Mouse (Mus musculus) liver, embryonic 14.5 days (tissue): ENCODE measurements around the gene Sh3rf1. TPM values are rescaled to one million over a fixed set of nuclear protein-coding genes. Genes with fewer than 3 reads are reported as not detected.

Experiments
- ATAC-seq: fragments of 200-750 bp; cut with Nextera tagmentation; 2 replicates; pipeline ENCODE4 v1.8.0; 2017; ENCODE audit warnings: moderate number of reproducible peaks, mild to moderate bottlenecking, moderate library complexity; ENCODE audit not compliant: insufficient read depth
- DNase-seq, 3 experiments: peaks; one replicate each; pipeline ENCODE4 v3.0.0-alpha.2; 2012 to 2013; ENCODE audit warnings: low read depth in 3 of 3, low spot score in 3 of 3
- H3K27ac ChIP-seq: fragments of 300-500 bp; sonication (generic); 2 replicates; pipeline ENCODE4 v1.5.1; 2014; ENCODE audit warnings: moderate library complexity, mild to moderate bottlenecking, control low read depth, inconsistent platforms
- H3K27me3 ChIP-seq: fragments of 300-500 bp; sonication (generic); 2 replicates; pipeline ENCODE4 v1.6.1; 2014; ENCODE audit warnings: mild to moderate bottlenecking, low read length, moderate library complexity; ENCODE audit not compliant: control insufficient read depth, insufficient read depth
- H3K36me3 ChIP-seq: fragments of 300-500 bp; sonication (generic); replicated peaks from 2 replicates; pipeline ENCODE4 v1.6.1; 2014; ENCODE audit warnings: low read depth; ENCODE audit not compliant: control insufficient read depth, insufficient read depth
- H3K4me1 ChIP-seq, 2 experiments: fragments of 200-500 bp in 1 of 2; fragments of 300-500 bp in 1 of 2; sonication (generic) in 1 of 2; replicated peaks; 2 replicates each; pipeline ENCODE4 v1.6.1; 2012 to 2014; ENCODE audit warnings: antibody characterized with exemption in 1 of 2, inconsistent platforms in 1 of 2, low read length in 1 of 2; ENCODE audit not compliant: control insufficient read depth in 2 of 2, insufficient read depth in 2 of 2
- H3K4me2 ChIP-seq: fragments of 300-500 bp; sonication (generic); 2 replicates; pipeline ENCODE4 v1.6.1; 2014; ENCODE audit warnings: low read depth, mild to moderate bottlenecking, control low read depth, moderate library complexity
- H3K4me3 ChIP-seq, 2 experiments: fragments of 200-500 bp in 1 of 2; fragments of 300-500 bp in 1 of 2; sonication (generic) in 1 of 2; 2 replicates each; pipeline ENCODE4 v1.5.1; 2012 to 2014; ENCODE audit warnings: low read depth in 2 of 2, low read length in 2 of 2, mild to moderate bottlenecking in 2 of 2, control low read depth in 1 of 2, inconsistent platforms in 1 of 2, moderate library complexity in 1 of 2; ENCODE audit not compliant: insufficient read depth in 1 of 2
- H3K9ac ChIP-seq: fragments of 300-500 bp; sonication (generic); replicated peaks from 2 replicates; pipeline ENCODE4 v1.6.1; 2014; ENCODE audit warnings: mild to moderate bottlenecking, control low read depth, moderate library complexity
- H3K9me3 ChIP-seq: fragments of 300-500 bp; sonication (generic); 2 replicates; pipeline ENCODE4 v1.6.1; 2016; ENCODE audit warnings: low read length, mixed read lengths; ENCODE audit not compliant: control insufficient read depth
- CTCF ChIP-seq: IDR thresholded peaks from 2 replicates; pipeline ENCODE4 v1.5.1; 2016; ENCODE audit warnings: antibody characterized with exemption, low read depth, control low read depth
- EP300 ChIP-seq: IDR thresholded peaks from 2 replicates; pipeline ENCODE4 v1.6.1; 2016; ENCODE audit warnings: antibody characterized with exemption, low read depth
- WGBS: fragments of 180-500 bp; shearing (Covaris S2); extraction: QIAGEN DNeasy Blood & Tissue Kit; methylation state at CpG from one replicate; pipeline ENCODE4 v1.1.7; 2014; ENCODE audit not compliant: insufficient replicate concordance; 5-methylcytosine and 5-hydroxymethylcytosine counted together
- polyA plus RNA-seq, 2 experiments: library from polyadenylated mRNA; depleted of rRNA in 1 of 2; stranded (reverse) in 1 of 2; unstranded in 1 of 2; fragments of >200 nt; fragmentation: Nextera tagmentation in 1 of 2; extraction: Ambion mirVana in 1 of 2; gene quantifications; 2 replicates each; pipeline versions ENCODE4 v1.2.1 to v1.2.3; 2012 to 2014

The Sh3rf1 gene
- polyA plus RNA-seq, 2 experiments, result 0.61 to 0.85 TPM

GRCm38 (mm10) chr8:61272838-61273237 lies 49.2 kb downstream of the Sh3rf1 start:
- ATAC-seq (no peak), DNase-seq (no peak)
- Histone ChIP-seq H3K4me2 (no peak overlapping the region), H3K27ac (no peak overlapping the region), H3K36me3 (no peaks in the 10 kb centered on the region), H3K4me3 (no peak overlapping the region), H3K27me3 (no peaks in the 10 kb centered on the region), H3K9ac (no peak overlapping the region), H3K9me3 (no peaks in the 10 kb centered on the region), H3K4me1 (peaks cover 0 to 13% of the 10 kb centered on the region in 2 experiments; a peak in 2 of 4 replicates)
- TF ChIP-seq EP300 (no peak), CTCF (no peak)
- WGBS, result 49% methylated on average over 3 of the region's 3 CpGs

DNA sequence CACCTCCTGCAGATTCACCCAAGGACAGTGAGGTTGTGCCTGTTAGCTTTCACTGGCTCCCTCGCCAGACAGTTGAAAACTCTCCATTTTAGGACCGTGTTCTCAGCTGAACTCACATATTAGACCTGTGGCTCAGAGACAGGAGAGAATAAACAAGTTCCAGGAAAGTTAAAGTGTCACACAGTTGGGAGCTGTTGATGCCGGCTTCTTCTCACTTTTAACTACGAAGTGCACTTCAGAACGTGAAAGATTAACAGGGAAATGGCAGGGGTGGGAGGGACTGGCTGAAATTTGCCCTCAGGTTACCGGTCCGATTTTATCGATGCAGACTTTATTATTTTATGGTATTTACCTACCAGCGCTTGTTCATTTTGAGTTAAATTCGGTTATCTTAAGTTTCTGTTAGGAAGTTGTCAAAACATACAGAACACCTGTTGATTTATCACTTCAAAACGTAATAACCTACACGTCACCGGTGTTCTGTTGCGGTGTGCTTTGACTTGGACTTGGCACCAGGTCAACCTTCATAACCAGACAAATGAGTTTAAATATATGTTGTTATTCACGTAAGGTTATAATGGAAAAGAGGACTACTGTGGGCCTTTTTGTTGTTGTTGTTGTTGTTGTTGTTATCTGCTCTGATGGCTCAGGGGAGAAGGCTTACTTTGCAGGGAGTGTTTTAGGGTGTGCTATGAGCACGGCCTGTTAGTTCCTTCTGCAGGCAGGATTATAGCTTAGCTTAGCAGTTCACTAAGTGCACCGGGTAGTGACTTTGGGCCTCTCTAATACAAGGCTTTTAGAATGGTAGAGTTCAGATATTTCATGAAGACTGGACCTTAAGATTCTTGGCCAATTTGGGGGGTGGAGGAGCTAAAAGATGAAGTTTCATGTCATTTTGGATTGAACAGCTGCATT lies 49.9 kb downstream of the Sh3rf1 start:
- Histone ChIP-seq H3K9ac (no peak overlapping the region), H3K9me3 (no peaks in the 10 kb centered on the region), H3K4me3 (no peak overlapping the region), H3K4me2 (no peak overlapping the region), H3K36me3 (no peaks in the 10 kb centered on the region), H3K4me1 (peaks cover 0 to 13% of the 10 kb centered on the region in 2 experiments; a peak in 2 of 4 replicates), H3K27me3 (no peaks in the 10 kb centered on the region), H3K27ac (no peak overlapping the region)
- ATAC-seq (no peak), DNase-seq (no peak)
- WGBS, result 70% methylated on average over 17 of the region's 17 CpGs
- TF ChIP-seq EP300, result no peak
- TF ChIP-seq CTCF, result no peak

DNA sequence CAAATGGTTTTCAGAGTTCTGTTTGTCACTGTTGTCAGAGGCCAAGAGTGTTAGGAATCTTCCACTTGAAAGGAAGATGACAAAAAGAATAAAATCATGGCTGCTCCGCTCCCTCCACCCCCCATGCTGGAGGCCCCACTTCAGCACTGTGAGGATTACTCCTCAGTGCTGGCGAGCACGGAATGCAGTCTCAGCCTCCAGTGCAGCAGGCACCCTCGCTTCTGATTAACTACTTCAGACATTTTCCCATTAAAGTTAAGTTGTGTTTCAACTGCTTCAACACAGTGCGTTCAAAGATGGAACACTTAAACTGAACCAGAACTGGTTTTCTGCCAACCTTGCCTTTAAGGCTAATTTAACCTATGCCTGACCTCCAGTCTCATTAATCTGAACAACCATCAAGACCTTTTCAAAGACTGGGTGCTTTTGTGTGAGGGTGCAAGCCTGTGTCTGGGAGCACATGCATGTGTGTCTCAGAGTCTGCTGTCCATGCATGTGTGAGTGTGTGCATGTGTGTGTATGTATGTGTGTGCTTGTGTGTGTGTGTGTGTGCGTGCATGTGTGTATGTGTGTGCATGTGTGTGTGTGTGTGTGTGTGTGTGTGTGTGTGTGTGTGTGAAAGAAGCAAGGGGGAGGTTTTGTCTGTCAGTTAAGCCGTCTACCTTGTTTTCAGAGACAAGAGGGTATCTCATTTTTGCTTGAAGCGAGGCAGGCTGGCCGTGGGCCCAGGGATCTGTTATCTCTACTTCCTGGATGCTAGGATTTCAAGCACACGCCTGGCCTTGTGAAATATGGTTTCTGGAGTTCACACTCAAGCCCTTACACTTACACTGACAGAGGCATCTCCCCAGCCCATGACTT lies 51.2 kb downstream of the Sh3rf1 start:
- TF ChIP-seq CTCF (no peak), EP300 (no peak)
- DNase-seq, result no peak
- Histone ChIP-seq H3K4me3 (no peak overlapping the region), H3K4me2 (no peak overlapping the region), H3K36me3 (no peaks in the 10 kb centered on the region), H3K9me3 (no peaks in the 10 kb centered on the region), H3K9ac (no peak overlapping the region), H3K4me1 (peaks cover 0 to 13% of the 10 kb centered on the region in 2 experiments; a peak in 2 of 4 replicates), H3K27me3 (no peaks in the 10 kb centered on the region), H3K27ac (no peak overlapping the region)
- 45% methylated on average over 10 of the region's 10 CpGs for WGBS
- no peak for ATAC-seq

- TF ChIP-seq CTCF (no peak), EP300 (no peak)
- Histone ChIP-seq H3K27ac (no peak overlapping the region), H3K36me3 (no peaks in the 10 kb centered on the region), H3K4me3 (no peak overlapping the region), H3K9ac (no peak overlapping the region), H3K9me3 (no peaks in the 10 kb centered on the region), H3K27me3 (no peaks in the 10 kb centered on the region), H3K4me1 (peaks cover 0 to 13% of the 10 kb centered on the region in 2 experiments; a peak in 2 of 4 replicates), H3K4me2 (no peak overlapping the region)
- WGBS, result 60% methylated on average over 11 of the region's 11 CpGs
- ATAC-seq, result no peak
- no peak for DNase-seq
Measured at GRCm38 (mm10) chr8:61275463-61276356, 52.0 kb downstream of the Sh3rf1 start.
